Mouse (Mus musculus): Measurements from ENCODE around the gene Psme3.

Psme3 gene

DNA sequence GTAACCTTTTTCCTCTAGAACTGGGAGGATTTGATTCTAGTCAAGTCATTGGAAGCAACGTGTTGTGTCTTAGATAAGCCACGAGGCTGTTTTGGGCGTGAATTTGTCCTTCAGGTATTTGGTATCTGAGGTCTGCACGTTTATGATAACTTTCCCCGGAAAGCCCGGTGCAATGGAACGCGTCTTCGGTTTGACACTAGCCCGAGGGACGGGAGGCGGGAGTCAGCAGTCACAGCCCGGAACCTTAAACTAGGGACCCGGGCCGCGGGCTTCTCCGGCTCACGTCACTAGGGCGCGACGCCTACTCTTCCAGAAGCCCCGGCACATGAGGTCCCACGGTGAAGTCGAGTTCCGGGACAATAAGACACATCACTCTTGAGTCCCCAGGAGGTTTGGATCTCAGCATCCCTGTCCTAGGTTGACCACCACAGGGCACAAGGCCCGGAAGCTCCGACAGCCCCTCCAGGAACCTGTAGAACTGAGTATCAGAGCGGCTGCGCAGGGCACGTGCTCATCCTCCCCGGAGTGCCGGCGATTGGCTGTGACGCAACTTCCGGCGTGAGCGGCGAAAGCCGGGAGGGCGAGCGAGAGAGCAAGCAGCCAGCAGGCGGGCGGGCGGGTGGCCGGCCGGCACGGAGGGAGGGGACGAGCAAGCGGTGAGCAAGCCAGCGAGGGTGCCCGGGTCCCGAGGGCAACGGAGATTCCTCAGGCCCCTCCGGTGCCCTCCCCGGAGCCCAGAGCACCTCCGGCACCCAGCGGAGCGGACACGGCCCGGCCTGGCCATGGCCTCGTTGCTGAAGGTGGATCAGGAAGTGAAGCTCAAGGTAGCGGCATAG is at the start of gene Psme3:
Gene Psme3, plus strand, starts transcription at position 549 of the 836 bp plus-strand sequence.
- in situ Hi-C loops (cut with MseI, MboI): no loop called here

DNA sequence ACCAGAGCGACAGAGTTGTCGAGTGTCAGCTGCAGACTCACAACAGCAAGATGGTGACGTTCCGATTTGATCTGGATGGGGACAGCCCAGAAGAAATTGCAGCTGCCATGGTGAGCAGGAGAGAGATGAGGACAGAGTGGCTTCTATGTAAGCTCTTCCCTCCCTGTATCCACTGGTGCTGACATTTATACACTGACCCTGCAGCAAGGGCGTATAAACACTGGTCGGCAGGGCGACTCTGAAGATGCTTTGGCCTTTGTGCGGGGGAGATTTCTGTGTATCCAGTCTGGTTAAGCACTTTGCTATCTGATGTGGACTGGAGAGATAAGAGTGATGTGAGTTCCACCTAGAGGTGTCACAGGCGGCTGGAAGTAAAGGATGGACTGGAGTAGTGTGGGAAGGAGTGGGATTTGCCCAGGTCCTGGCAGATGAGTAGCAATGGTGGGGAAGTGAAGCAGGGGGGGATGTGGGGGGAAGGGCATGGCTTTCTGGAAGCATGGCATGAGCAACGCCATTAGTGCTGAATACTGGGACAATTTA is 46.4 kb upstream of the Psme3 start:
- in situ Hi-C loops (cut with MseI, MboI): no loop called here

DNA sequence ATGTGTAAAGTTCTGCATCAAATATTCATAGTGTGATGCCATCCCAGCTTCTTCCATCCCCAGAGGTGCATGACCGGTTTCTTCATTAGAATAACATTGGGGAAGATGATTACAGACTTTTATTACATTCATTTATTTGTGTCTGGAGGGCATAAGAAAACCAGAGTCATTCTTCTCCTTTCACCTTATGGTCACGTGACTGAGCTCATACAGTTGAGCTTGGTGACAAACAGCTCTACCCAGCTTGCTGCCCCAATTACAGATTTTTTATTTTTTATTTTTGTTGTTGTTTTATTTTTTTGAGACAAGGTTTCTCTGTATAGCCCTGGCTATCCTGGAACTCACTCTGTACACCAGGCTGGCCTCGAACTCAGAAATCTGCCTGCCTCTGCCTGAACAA is 43.6 kb upstream of the Psme3 start:
- in situ Hi-C loops (cut with MseI, MboI): no loop called here

DNA sequence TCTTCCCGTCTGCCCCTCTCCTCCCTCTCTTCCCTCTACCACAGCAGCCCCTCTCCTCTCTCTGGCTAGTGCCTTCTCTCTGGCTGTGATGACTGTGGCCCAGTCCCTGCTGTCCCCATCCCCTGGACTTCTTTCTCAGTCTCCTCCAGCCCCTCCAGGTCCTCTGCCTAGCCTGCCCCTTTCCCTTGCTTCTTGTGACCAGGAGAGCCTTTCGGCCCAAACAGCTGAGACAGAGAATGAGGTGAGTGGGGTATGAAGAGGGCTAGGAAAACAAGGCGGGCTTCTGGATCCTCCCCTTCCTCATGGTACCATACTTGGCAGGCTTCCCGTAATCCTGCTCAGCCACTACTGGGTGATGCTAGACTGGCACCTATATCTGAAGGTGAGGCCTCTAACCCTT is 40.7 kb upstream of the Psme3 start:
- in situ Hi-C loops (cut with MseI, MboI): no loop called here

DNA sequence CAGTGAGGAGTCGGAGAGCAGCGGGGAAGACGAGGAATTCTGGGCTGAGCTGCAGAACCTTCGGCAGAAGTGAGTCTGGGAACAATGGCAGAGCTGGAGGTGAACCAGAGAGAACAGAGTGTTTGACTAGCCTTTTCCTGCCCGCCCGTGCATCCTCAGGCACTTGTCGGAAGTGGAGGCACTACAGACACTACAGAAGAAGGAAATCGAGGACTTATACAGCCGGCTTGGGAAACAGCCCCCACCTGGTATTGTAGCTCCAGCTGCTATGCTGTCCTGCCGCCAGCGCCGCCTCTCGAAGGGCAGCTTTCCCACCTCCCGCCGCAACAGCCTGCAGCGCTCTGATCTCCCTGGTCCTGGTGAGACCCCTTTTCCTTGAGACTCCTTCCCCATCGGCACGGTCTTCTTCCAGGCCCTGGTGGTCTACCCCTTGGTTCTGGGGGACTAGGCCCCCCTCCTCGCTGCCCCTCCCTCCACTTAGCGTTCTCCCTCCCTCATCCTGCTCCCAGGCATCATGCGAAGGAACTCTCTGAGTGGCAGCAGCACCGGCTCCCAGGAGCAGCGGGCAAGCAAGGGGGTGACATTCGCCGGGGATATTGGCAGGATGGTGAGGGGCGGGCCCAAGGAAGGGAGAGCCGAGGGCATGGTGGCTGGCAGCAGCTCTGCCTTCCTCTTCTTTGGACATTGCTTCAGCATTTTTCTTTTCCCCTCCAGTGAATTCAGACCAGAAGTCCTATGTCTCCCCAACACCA is 39.5 kb upstream of the Psme3 start:
- in situ Hi-C loops (cut with MseI, MboI): no loop called here

DNA sequence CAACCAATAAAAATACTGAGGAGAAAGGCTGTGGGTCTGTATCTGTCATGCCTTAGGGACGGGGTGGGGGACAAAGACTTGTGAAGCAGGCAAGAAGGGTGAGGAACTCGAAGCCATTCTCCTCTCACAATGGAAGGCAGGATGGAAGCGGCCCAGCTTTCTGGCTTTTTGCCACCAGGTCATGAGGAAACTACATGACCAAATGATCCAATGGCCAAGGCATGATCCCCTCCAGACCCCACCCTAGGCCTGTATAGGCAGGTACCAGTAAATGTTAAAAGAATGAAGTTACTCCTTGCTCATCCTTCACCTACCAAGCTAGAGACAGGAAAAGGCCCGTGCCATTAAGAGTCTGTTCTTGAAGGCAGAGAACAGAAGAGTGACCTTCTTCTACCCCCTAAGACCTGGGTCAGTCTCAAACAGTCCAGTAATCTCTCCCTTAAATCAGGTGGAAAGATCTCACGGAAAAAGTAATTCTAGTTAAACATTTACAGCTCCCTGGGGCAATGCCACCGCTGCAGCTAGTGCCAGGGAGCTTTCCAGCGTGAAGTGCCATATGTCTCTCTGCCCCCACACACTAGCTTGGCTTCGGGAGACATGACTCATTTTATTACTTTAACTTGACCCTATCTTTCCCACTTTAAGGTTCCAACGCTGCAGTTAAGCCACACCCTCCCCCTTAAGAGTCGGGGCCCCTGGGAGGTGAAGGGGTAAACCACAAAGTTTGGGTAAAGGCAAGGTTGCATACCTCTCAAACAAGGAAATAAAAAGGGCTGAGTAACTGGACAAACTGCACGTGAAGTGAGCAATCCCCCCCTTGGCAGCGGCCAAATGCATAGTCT is 38.4 kb upstream of the Psme3 start:
- in situ Hi-C loops (cut with MseI, MboI): no loop called here

DNA sequence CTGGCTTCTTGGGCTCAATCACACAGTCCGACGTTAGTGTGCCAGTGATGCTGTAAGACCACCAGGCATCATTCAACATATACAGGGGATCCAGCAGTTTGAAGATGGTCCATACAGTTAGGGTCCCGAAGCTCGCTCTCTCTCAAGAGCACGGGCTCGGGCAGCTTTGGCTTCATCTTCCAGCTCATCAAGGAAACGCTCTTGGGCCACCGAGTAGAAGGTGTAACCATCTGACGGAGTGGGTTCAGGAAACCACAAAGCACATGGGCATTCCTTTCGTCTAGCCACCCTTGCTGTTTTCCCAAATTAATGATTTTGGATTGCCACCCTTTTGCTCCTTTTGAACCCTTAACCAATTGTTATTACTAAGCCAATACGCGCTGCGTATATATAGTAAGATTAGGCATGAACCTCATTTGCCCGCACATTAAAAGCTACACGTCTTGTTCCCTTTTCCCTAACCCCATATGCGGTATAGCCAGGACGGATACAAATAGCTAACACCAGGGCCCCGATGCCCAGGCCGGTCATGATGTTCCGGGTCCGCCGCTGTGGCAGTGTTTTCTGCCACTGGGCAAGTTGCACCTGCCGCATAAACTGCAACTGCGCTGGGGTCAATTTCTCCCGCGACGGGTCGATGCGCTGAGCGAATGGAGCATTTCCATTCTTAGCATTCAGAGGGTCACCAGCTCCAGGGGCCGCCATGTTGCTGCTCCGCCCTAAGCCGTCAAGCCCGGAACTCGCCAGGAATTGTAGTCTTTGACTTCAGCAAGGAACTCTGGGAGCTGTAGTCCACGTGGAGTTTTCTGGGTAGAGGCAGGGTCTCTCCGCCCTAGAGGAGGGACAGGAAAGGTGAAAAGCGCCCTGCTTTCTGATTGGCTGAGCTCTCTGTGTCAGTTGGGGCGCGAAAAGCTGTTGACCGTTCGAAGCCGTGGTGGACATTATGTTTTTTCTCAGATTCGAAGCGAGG is 37.5 kb upstream of the Psme3 start, which contains the start of the genes Cntd1 and Coa3:
Gene Cntd1, plus strand, starts transcription at position 790 of the 970 bp plus-strand sequence.
Gene Coa3, minus strand, starts transcription at position 892 of the 970 bp plus-strand sequence.
- in situ Hi-C loops (cut with MseI, MboI): no loop called here

DNA sequence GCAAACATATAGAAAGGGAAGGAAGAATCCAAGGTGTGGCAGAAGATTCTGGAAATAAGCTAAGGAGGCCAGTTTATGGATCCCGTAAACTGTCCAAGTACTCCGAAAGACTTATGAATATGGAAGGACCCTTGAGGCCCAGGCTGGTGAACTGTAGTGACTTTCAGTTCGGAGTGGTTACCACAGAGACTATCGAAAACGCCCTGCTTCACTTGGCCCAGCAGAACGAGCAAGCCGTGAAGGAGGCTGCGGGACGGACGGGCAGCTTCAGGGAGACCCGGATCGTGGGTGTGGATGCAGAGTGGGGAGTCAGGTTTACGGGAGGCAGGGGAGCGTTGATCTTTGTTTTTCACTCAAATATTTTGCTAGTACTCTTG is 36.8 kb upstream of the Psme3 start:
- in situ Hi-C loops (cut with MseI, MboI): no loop called here

DNA sequence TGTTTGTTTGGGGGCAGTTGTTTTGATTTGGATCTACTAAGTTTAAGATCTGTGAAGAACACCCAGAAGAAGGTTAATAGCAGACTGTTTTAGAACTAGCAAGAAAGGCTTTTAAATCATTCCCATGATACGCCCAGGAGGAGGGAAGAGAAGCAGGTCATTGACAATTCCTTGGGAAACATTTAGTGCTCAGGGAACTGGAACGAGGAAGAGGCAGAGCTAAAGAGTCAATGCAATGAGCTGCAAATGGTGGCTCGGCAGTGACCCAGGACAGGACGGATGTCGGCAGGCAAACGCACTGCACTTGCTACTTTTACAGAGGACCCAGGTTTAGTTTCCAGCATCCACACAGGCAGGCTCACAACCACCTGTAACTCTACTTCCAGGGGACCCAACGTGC is 35.2 kb upstream of the Psme3 start:
- in situ Hi-C loops (cut with MseI, MboI): no loop called here

DNA sequence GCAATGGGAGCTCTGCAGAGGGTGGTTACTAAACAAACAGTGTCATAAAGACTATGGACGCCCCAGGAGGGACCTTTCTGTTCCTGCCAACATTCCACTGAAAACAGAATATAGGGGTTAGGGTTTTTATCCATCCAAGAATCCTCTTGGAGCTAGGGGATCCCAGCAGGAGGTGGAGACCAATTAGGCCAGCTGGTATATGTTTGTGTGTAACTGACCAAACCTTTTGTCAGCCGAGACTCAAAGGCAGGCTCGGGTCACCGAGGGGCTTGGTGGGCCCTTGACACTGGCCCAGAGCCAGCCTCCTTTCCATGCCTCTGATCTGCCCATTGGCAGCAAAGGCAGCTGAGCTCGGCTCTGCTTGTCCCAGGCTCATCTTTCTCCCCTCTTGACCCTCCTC is 33.1 kb upstream of the Psme3 start:
- in situ Hi-C loops (cut with MseI, MboI): no loop called here

DNA sequence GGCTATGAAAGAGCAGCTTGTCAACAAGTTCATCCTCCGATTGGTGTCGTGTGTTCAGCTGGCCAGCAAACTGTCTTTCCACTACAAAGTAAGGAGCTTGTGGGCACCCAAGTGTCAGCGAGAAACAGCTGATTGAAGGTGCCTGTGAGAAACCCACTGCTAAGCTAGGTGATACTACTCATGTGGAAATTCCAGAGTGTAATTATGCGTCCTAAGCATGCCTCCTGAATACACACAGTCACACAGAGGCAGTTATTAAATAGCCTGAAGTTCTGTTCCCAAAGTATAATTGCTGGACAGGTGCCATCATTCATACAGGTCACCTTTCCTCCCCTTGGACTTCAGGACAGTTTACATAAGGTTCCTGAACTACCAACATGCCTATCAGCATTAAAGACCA is 32.2 kb upstream of the Psme3 start:
- in situ Hi-C loops (cut with MseI, MboI): no loop called here

DNA sequence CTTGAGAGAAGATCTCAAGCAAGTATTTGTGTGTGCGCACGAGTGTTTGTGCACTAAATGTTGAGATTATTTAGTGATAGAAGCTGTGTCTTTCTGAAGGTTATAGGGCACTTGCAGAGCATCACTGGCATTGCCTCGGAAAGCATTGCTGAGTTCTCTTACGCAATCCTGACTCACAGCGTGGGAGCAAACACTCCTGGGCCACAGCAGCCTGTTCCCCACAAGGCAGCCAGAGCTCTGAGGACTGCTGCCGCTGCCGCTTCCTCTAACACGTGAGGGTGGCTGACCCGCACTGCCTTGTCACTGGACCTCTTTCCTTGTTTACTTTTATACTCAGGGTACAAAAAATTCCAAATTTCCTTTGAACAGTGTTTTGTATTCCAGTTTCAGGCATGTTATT is 28.7 kb upstream of the Psme3 start:
- in situ Hi-C loops (cut with MseI, MboI): no loop called here

DNA sequence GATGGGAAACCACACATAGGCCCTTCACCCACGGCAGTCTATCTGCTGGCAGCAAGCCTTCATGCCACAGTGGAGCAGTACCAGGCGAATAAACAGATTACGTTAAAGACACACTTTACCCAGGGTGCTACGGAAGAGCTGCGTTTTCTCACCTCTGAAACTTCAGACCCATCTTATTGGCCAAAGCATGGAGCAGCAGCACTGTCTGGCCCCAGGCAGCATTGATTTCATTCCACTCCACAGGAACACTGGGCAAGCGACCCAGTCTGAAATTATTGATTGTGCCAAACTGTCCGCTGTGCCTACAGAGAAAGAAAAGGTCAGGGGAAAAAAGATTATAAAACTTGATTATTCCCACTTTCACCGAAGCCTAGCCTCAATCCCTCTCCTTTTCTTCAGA is 24.8 kb upstream of the Psme3 start:
- in situ Hi-C loops (cut with MseI, MboI): no loop called here

DNA sequence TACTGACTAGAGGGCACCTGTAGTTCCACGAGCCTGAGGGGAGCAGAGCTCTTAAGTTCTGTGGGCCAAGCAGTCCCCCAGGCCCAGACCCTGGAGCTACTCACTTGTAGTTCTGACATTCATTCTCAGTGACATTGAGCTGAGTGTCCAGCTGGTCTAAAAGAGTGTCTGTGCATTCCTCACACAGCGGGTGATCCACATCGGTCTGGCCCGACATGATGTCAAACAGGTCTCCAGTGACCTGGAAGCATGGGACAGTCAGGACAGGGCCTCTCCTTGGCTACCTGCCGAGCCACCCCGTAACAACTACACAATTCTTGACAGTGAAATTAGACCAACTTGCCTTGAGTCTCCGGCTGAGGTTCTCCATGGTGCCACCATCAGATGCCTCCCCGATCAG is 20.8 kb upstream of the Psme3 start:
- in situ Hi-C loops (cut with MseI, MboI): no loop called here

DNA sequence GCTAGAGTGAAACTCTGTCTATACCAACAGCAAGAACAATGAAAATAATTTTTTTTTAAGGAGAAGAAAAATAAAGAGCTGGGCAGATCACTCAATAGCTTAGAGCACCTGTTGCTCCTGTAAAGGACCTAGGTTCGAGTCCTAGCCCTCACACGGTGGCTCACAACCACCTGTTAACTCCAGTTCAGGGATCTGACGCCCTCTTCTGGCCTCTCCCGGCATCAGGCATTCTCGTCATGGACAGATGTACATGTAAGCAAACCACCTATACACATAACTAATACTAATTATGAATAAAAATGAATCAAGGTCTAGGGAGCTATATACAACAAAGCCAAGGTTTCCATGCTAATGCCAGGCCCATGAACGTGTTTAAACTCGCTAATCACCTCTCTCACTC is 15.1 kb upstream of the Psme3 start:
- in situ Hi-C loops (cut with MseI, MboI): loop anchor here in 1 of 2 experiments (10.0 kb wide), 1 partner anchor 86 kb away; no protein-coding TSS in a partner anchor

DNA sequence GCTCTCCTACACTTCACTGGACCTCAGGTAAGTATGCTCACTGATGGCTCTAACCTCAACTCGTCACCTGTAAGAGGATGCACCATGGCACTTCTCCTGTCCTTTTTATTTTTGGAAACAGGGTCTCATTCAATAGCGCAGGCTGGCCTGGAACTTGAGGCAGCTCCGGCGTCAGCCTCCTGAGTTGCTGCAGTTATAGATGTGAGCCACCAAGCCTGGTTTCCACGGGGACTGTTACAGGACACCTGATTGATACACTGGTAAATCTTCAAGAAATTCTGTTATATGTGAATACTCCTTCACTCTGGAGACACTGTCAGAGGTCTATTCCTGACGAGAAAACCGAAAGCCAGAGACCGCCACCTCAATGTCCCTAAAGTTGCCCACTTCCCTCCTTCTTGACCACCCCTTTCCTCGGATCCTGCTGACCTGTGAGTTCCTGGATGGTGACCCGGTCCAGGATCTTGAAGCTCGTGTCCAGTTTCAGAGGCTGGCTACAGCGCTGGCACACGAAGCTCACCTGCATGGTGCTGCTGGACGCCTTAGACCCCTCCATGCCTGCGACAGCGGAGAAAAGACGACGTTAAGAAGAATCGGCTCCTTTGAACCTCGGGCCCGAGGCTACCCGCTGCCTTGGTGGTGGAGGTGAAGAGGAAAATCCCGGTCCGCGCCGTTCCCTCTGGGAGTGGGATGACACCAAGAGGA is 14.6 kb upstream of the Psme3 start:
- in situ Hi-C loops (cut with MseI, MboI): loop anchor here in 1 of 2 experiments (10.0 kb wide), 1 partner anchor 87 kb away; no protein-coding TSS in a partner anchor

DNA sequence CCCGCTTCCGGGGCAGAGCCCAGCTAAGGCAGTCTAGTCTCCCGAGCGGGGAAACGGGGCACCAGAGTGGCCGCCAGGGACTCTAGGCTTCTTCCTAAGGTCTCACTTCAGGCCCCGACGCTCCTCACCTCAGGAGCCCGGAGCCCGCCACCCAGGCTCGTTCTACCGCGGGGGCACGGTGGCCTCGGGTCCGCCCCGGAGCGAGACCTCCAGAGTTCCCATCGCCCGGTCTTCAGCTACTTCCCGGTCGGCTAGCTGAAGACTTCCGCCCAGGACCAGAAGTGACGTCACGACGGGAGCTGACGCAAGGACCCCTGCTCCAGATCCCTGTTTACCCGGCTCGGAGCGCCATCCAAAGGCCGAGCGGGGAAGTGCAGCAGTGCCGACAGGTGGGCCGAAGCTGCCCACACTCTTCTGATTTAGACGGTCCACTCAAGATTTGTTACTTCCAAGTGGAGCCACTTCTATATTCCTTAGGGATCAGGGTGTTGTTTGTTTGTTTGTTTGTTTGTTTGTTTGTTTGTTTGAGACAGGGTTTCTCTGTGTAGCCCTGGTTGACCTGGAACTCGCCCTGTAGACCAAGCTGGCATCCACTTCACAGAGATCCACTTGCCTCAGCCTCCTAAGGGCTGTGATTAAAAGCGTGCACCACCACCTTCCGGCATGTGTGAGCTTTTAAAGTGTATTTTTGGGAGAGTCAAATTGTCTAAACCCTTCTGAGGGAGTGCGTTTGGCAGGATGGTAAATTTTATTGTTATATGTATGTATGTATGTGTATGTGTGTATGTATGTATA is 13.8 kb upstream of the Psme3 start, which contains the start of gene Becn1:
Gene Becn1, minus strand, starts transcription at position 283 of the 795 bp plus-strand sequence.
- in situ Hi-C loops (cut with MseI, MboI): loop anchor here in 1 of 2 experiments (10.0 kb wide), 1 partner anchor 87 kb away; no protein-coding TSS in a partner anchor

DNA sequence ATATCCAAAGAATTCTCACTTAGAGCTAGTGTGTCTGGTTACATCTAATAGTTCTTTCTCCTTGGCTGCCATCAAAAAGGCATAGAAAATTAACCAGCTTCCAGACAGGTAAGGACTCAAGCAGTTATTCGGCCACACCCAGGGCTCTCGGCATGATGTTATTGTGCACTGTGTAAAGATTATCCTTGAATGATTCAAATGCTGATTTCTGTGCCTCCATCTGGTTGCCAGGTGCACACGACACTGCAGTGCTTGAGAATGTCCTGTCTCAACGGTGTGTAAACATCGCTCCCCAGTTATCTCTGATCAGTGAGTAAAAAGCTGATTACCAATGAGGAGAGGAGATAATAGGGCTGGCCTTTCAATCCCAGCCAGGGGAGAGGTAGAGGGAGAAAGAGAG is 8.3 kb upstream of the Psme3 start:
- in situ Hi-C loops (cut with MseI, MboI): loop anchor here in 1 of 2 experiments (10.0 kb wide), 1 partner anchor 93 kb away; no protein-coding TSS in a partner anchor

DNA sequence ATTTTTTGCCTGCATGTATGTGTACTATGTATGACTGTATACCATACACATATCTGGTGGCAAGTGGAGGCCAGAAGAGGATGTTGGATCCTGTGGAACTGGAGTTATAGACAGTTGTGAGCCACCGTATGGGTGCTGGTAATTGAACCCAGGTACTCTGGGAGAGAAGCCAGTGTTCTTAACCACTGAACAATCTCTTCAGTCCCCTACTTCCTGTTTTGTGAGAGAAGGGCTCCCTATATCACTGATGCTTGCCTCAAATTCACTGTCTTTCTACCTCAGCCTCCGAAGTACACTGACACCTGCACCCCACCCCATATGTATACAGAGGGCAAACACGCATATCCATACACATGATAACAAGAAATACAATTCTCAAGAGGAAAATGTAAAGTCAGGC is 4.9 kb upstream of the Psme3 start:
- in situ Hi-C loops (cut with MseI, MboI): no loop called here

All from mouse trophoblast stem cell (cell line).